Mouse (Mus musculus) embryonic facial prominence, embryonic 15.5 days (tissue): ENCODE measurements at regions not wholly inside any gene's neighbourhood (a gene's known extent, or its start where the extent isn't known, plus 50 kb on each side); places are given as distances from the start of the nearest gene placed in this dataset.
A peak's percentile ranks its signal among the peaks of the same experiment; 100 is the strongest.

Experiments used
- ATAC-seq: fragments of 200-750 bp; cut with Nextera tagmentation; 2 replicates; pipeline ENCODE4 v1.8.0; 2017; ENCODE audit warnings: low read depth, moderate TSS enrichment; ENCODE audit not compliant: insufficient number of reproducible peaks, low FRiP score, low TSS enrichment
- H3K27ac ChIP-seq: fragments of 300-500 bp; sonication (generic); replicated peaks from 2 replicates; pipeline ENCODE4 v1.5.1; 2015; ENCODE audit warnings: mild to moderate bottlenecking, inconsistent platforms
- H3K27me3 ChIP-seq: fragments of 300-500 bp; sonication (generic); 2 replicates; pipeline ENCODE4 v1.6.1; 2015; ENCODE audit warnings: inconsistent platforms
- H3K36me3 ChIP-seq: fragments of 300-500 bp; sonication (generic); 2 replicates; pipeline ENCODE4 v1.6.1; 2015; ENCODE audit warnings: mild to moderate bottlenecking, inconsistent platforms
- H3K4me1 ChIP-seq: fragments of 300-500 bp; sonication (generic); 2 replicates; pipeline ENCODE4 v1.6.1; 2015; ENCODE audit warnings: inconsistent platforms
- H3K4me2 ChIP-seq: fragments of 300-500 bp; sonication (generic); replicated peaks from 2 replicates; pipeline ENCODE4 v1.6.1; 2015; ENCODE audit warnings: mild to moderate bottlenecking, inconsistent platforms
- H3K4me3 ChIP-seq: fragments of 300-500 bp; sonication (generic); replicated peaks from 2 replicates; pipeline ENCODE4 v1.5.1; 2015; ENCODE audit warnings: mild to moderate bottlenecking, inconsistent platforms
- H3K9ac ChIP-seq: fragments of 300-500 bp; sonication (generic); 2 replicates; pipeline ENCODE4 v1.6.1; 2015; ENCODE audit warnings: inconsistent platforms
- H3K9me3 ChIP-seq: fragments of 300-500 bp; sonication (generic); replicated peaks from 2 replicates; pipeline ENCODE4 v1.6.1; 2016; ENCODE audit warnings: inconsistent platforms
- WGBS: fragments of 180-500 bp; shearing (Covaris S2); methylation state at CpG from one replicate; pipeline ENCODE4 v1.1.7; 2015; 5-methylcytosine and 5-hydroxymethylcytosine counted together

- no peaks in the 10 kb centered on the region for H3K36me3 ChIP-seq
- no peaks in the 10 kb centered on the region for H3K4me1 ChIP-seq
- no peaks in the 10 kb centered on the region for H3K27me3 ChIP-seq
- no peak overlapping the region for H3K4me3 ChIP-seq
- no peak for ATAC-seq
- H3K9me3 ChIP-seq, result no peaks in the 10 kb centered on the region
- H3K9ac ChIP-seq, result no peak overlapping the region
- no peak overlapping the region for H3K27ac ChIP-seq
- 45% methylated on average over 16 of the region's 16 CpGs for WGBS
- no peak overlapping the region; the same call in 1 of the 2 replicates for H3K4me2 ChIP-seq
These were observed 272.6 kb downstream of the Vrk1 start for GRCm38 (mm10) chr12:106282491-106283106.

- Histone ChIP-seq H3K4me1 (no peaks in the 10 kb centered on the region), H3K36me3 (no peaks in the 10 kb centered on the region), H3K9ac (no peak overlapping the region), H3K4me3 (no peak overlapping the region), H3K27me3 (no peaks in the 10 kb centered on the region), H3K4me2 (no peak overlapping the region), H3K9me3 (no peaks in the 10 kb centered on the region), H3K27ac (no peak overlapping the region)
- WGBS, result 71% methylated on average over 8 of the region's 8 CpGs
- ATAC-seq, result no peak
These were observed 274.8 kb downstream of the Vrk1 start for GRCm38 (mm10) chr12:106284814-106285213.

- Histone ChIP-seq H3K27ac (no peak overlapping the region), H3K27me3 (no peaks in the 10 kb centered on the region), H3K4me3 (no peak overlapping the region), H3K9ac (no peak overlapping the region), H3K4me1 (no peaks in the 10 kb centered on the region), H3K9me3 (no peaks in the 10 kb centered on the region), H3K36me3 (no peaks in the 10 kb centered on the region), H3K4me2 (no peak overlapping the region)
- ATAC-seq, result no peak
- WGBS, result 68% methylated on average over 23 of the region's 23 CpGs
These were observed 278.9 kb downstream of the Vrk1 start for GRCm38 (mm10) chr12:106288791-106289515.

GRCm38 (mm10) chr12:106291476-106292046 is 281.5 kb downstream of the Vrk1 start:
- Histone ChIP-seq H3K36me3 (no peaks in the 10 kb centered on the region), H3K27ac (no peak overlapping the region), H3K27me3 (no peaks in the 10 kb centered on the region), H3K9ac (no peak overlapping the region), H3K9me3 (no peaks in the 10 kb centered on the region), H3K4me2 (0 out of 2 replicates have a peak overlapping the region, but pooled peaks have one; percentile 10), H3K4me1 (no peaks in the 10 kb centered on the region), H3K4me3 (no peak overlapping the region)
- no peak for ATAC-seq
- WGBS, result 30% methylated on average over 15 of the region's 15 CpGs

GRCm38 (mm10) chr12:106293117-106293516 is 283.1 kb downstream of the Vrk1 start:
- 67% methylated on average over 5 of the region's 5 CpGs for WGBS
- Histone ChIP-seq H3K36me3 (no peaks in the 10 kb centered on the region), H3K9me3 (no peaks in the 10 kb centered on the region), H3K9ac (no peak overlapping the region), H3K4me3 (no peak overlapping the region), H3K27ac (no peak overlapping the region), H3K27me3 (no peaks in the 10 kb centered on the region), H3K4me2 (no peak overlapping the region), H3K4me1 (no peaks in the 10 kb centered on the region)
- no peak for ATAC-seq

- no peak overlapping the region for H3K27ac ChIP-seq
- no peaks in the 10 kb centered on the region for H3K27me3 ChIP-seq
- no peaks in the 10 kb centered on the region for H3K4me1 ChIP-seq
- no peak overlapping the region for H3K4me2 ChIP-seq
- no peaks in the 10 kb centered on the region for H3K9me3 ChIP-seq
- no peaks in the 10 kb centered on the region for H3K36me3 ChIP-seq
- no peak overlapping the region for H3K9ac ChIP-seq
- 36% methylated on average over 7 of the region's 7 CpGs for WGBS
- H3K4me3 ChIP-seq, result no peak overlapping the region
- ATAC-seq, result no peak
These were observed 285.6 kb downstream of the Vrk1 start for GRCm38 (mm10) chr12:106295596-106295995.

- Histone ChIP-seq H3K9ac (no peak overlapping the region), H3K27ac (no peak overlapping the region), H3K9me3 (no peaks in the 10 kb centered on the region), H3K4me3 (no peak overlapping the region), H3K4me1 (no peaks in the 10 kb centered on the region), H3K4me2 (no peak overlapping the region), H3K27me3 (no peaks in the 10 kb centered on the region), H3K36me3 (no peaks in the 10 kb centered on the region)
- WGBS, result 60% methylated on average over 8 of the region's 8 CpGs
- no peak for ATAC-seq
These were observed 292.6 kb downstream of the Vrk1 start for GRCm38 (mm10) chr12:106302617-106303016.

GRCm38 (mm10) chr12:106308291-106308955 is 298.4 kb downstream of the Vrk1 start:
- Histone ChIP-seq H3K27ac (no peak overlapping the region), H3K9ac (no peak overlapping the region), H3K4me1 (peaks cover 9% of the 10 kb centered on the region), H3K36me3 (no peaks in the 10 kb centered on the region), H3K9me3 (no peaks in the 10 kb centered on the region), H3K4me2 (no peak overlapping the region), H3K4me3 (no peak overlapping the region), H3K27me3 (no peaks in the 10 kb centered on the region)
- ATAC-seq, result no peak
- 62% methylated on average over 12 of the region's 12 CpGs for WGBS

- no peak overlapping the region for H3K4me3 ChIP-seq
- 70% methylated on average over 25 of the region's 25 CpGs for WGBS
- peaks cover 9% of the 10 kb centered on the region for H3K4me1 ChIP-seq
- no peaks in the 10 kb centered on the region for H3K9me3 ChIP-seq
- H3K27me3 ChIP-seq, result no peaks in the 10 kb centered on the region
- no peak for ATAC-seq
- no peaks in the 10 kb centered on the region for H3K36me3 ChIP-seq
- H3K4me2 ChIP-seq, result no peak overlapping the region
- H3K27ac ChIP-seq, result no peak overlapping the region
- H3K9ac ChIP-seq, result no peak overlapping the region
These were observed 299.1 kb downstream of the Vrk1 start for GRCm38 (mm10) chr12:106308956-106309610.

GRCm38 (mm10) chr12:106310171-106310570 is 300.1 kb downstream of the Vrk1 start:
- no peaks in the 10 kb centered on the region for H3K36me3 ChIP-seq
- no peaks in the 10 kb centered on the region for H3K9me3 ChIP-seq
- H3K27ac ChIP-seq, result no peak overlapping the region
- 50% methylated on average over 6 of the region's 6 CpGs for WGBS
- H3K4me3 ChIP-seq, result peak overlapping the region; percentile 49
- no peaks in the 10 kb centered on the region for H3K27me3 ChIP-seq
- ATAC-seq, result no peak
- H3K4me2 ChIP-seq, result peak overlapping the region; percentile 73
- peaks cover 9% of the 10 kb centered on the region for H3K4me1 ChIP-seq
- no peak overlapping the region for H3K9ac ChIP-seq
